Mouse (Mus musculus) MEL (cell line): ENCODE measurements around the gene Bola3. TPM values are rescaled to one million over a fixed set of nuclear protein-coding genes. Genes with fewer than 3 reads are reported as not detected.

ENCODE experiments used
- DNase-seq: peaks from one replicate; pipeline ENCODE4 v3.0.0; 2011; ENCODE audit warnings: low read depth, low spot score
- H3K27ac ChIP-seq: 2 replicates; pipeline ENCODE4 v1.5.1; 2012; ENCODE audit warnings: low read depth, mild to moderate bottlenecking, control low read depth, low read length, moderate library complexity; ENCODE audit not compliant: control insufficient read depth
- H3K27me3 ChIP-seq, 2 experiments: fragments of 150-350 bp in 1 of 2; sonication (generic) in 1 of 2; 2 replicates each; pipeline ENCODE4 v1.6.1; 2012; ENCODE audit warnings: low read length in 2 of 2, mild to moderate bottlenecking in 2 of 2, improper control_type of control experiment in 1 of 2, moderate library complexity in 1 of 2; ENCODE audit not compliant: insufficient read depth in 2 of 2, control insufficient read depth in 1 of 2
- H3K36me3 ChIP-seq, 2 experiments: 2 replicates each; pipeline ENCODE4 v1.6.1; 2012 to 2014; ENCODE audit warnings: low read length in 2 of 2, improper control_type of control experiment in 1 of 2, inconsistent platforms in 1 of 2, mild to moderate bottlenecking in 1 of 2; ENCODE audit not compliant: insufficient read depth in 2 of 2, control insufficient read depth in 1 of 2
- H3K4me1 ChIP-seq, 2 experiments: fragments of 150-350 bp in 1 of 2; sonication (generic) in 1 of 2; 2 replicates each; pipeline ENCODE4 v1.6.1; 2012; ENCODE audit warnings: low read length in 2 of 2, improper control_type of control experiment in 1 of 2, mild to moderate bottlenecking in 1 of 2; ENCODE audit not compliant: insufficient read depth in 2 of 2, control insufficient read depth in 1 of 2
- H3K4me3 ChIP-seq, 2 experiments: fragments of 150-350 bp in 1 of 2; sonication (generic) in 1 of 2; 2 replicates each; pipeline ENCODE4 v1.5.1; 2012; ENCODE audit warnings: low read depth in 2 of 2, low read length in 2 of 2, mild to moderate bottlenecking in 2 of 2, moderate library complexity in 2 of 2, control low read depth in 1 of 2, improper control_type of control experiment in 1 of 2; ENCODE audit not compliant: control insufficient read depth in 1 of 2, insufficient read depth in 1 of 2
- H3K79me2 ChIP-seq: 2 replicates; pipeline ENCODE4 v1.6.1; 2012; ENCODE audit warnings: mild to moderate bottlenecking, low read length, moderate library complexity; ENCODE audit not compliant: control insufficient read depth, poor library complexity, insufficient read depth
- H3K9ac ChIP-seq: 2 replicates; pipeline ENCODE4 v1.6.1; 2012; ENCODE audit warnings: low read depth, mild to moderate bottlenecking, control low read depth, low read length, moderate library complexity; ENCODE audit not compliant: control insufficient read depth, poor library complexity, severe bottlenecking
- H3K9me3 ChIP-seq: fragments of 150-350 bp; sonication (generic); replicated peaks from 2 replicates; pipeline ENCODE4 v1.6.1; 2012; ENCODE audit warnings: mild to moderate bottlenecking, low read length, improper control_type of control experiment, moderate library complexity; ENCODE audit not compliant: insufficient read depth
- CHD1 ChIP-seq: IDR thresholded peaks from 2 replicates; pipeline ENCODE4 v1.6.1; 2012; ENCODE audit warnings: low read depth, mild to moderate bottlenecking, inconsistent platforms, low read length, improper control_type of control experiment
- CTCF ChIP-seq, 3 experiments: IDR thresholded peaks in 2 of 3; conservative IDR thresholded peaks in 1 of 3; 2 replicates each; pipeline ENCODE4 v1.5.1; 2011 to 2012; ENCODE audit warnings: low read length in 3 of 3, low read depth in 2 of 3, mild to moderate bottlenecking in 2 of 3, improper control_type of control experiment in 1 of 3, inconsistent platforms in 1 of 3, mixed read lengths in 1 of 3, moderate library complexity in 1 of 3; ENCODE audit not compliant: control insufficient read depth in 1 of 3, insufficient read depth in 1 of 3, poor library complexity in 1 of 3, severe bottlenecking in 1 of 3
- ETS1 ChIP-seq: IDR thresholded peaks from 2 replicates; pipeline ENCODE4 v1.6.1; 2012; ENCODE audit warnings: low read depth, mild to moderate bottlenecking, inconsistent platforms, low read length, improper control_type of control experiment, moderate library complexity
- GATA1 ChIP-seq: IDR thresholded peaks from 2 replicates; pipeline ENCODE4 v1.6.1; 2011; ENCODE audit warnings: low read depth, low read length, improper control_type of control experiment
- MXI1 ChIP-seq: IDR thresholded peaks from 2 replicates; pipeline ENCODE4 v1.6.1; 2011; ENCODE audit warnings: mild to moderate bottlenecking, low read depth, low read length, improper control_type of control experiment
- MYB ChIP-seq: IDR thresholded peaks from 2 replicates; pipeline ENCODE4 v1.6.1; 2011; ENCODE audit warnings: mild to moderate bottlenecking, low read depth, low read length, improper control_type of control experiment
- MYC ChIP-seq: IDR thresholded peaks from 2 replicates; pipeline ENCODE4 v1.6.1; 2011; ENCODE audit warnings: low read depth, mild to moderate bottlenecking, low read length, improper control_type of control experiment, moderate library complexity
- RAD21 ChIP-seq: IDR thresholded peaks from 2 replicates; pipeline ENCODE4 v1.6.1; 2011; ENCODE audit warnings: mild to moderate bottlenecking, low read depth, low read length, improper control_type of control experiment
- SMC3 ChIP-seq: IDR thresholded peaks from 2 replicates; pipeline ENCODE4 v1.6.1; 2011; ENCODE audit warnings: low read depth, low read length, improper control_type of control experiment
- TAL1 ChIP-seq: IDR thresholded peaks from 2 replicates; pipeline ENCODE4 v1.6.1; 2012; ENCODE audit warnings: mild to moderate bottlenecking, inconsistent platforms, low read length, moderate library complexity, mixed read lengths
- USF1 ChIP-seq: IDR thresholded peaks from 2 replicates; pipeline ENCODE4 v1.6.1; 2014; ENCODE audit warnings: low read depth, mild to moderate bottlenecking, inconsistent platforms, low read length, improper control_type of control experiment, moderate library complexity
- ZNF384 ChIP-seq: IDR thresholded peaks from 2 replicates; pipeline ENCODE4 v1.6.1; 2012; ENCODE audit warnings: low read depth, mild to moderate bottlenecking, inconsistent platforms, low read length, improper control_type of control experiment
- polyA plus RNA-seq, 2 experiments: library from polyadenylated mRNA; stranded (reverse) in 1 of 2; unstranded in 1 of 2; fragments of >175 nt in 1 of 2; fragments of >200 nt in 1 of 2; gene quantifications; 2 replicates each; pipeline versions ENCODE4 v1.2.1 to v1.2.4; 2012; ENCODE audit warnings: low replicate concordance in 2 of 2, low read depth in 1 of 2; ENCODE audit not compliant: insufficient read length in 2 of 2, insufficient read depth in 1 of 2, missing spikeins in 1 of 2
- total RNA-seq: library from RNA; depleted of rRNA; stranded (reverse); fragments of 300-350 nt; gene quantifications from 2 replicates; pipeline ENCODE4 v1.2.3, GENCODE M21; 2012

The Bola3 gene
- total and polyA plus RNA-seq, 3 experiments: 55.2 to 211 TPM; not detected in 1

DNA sequence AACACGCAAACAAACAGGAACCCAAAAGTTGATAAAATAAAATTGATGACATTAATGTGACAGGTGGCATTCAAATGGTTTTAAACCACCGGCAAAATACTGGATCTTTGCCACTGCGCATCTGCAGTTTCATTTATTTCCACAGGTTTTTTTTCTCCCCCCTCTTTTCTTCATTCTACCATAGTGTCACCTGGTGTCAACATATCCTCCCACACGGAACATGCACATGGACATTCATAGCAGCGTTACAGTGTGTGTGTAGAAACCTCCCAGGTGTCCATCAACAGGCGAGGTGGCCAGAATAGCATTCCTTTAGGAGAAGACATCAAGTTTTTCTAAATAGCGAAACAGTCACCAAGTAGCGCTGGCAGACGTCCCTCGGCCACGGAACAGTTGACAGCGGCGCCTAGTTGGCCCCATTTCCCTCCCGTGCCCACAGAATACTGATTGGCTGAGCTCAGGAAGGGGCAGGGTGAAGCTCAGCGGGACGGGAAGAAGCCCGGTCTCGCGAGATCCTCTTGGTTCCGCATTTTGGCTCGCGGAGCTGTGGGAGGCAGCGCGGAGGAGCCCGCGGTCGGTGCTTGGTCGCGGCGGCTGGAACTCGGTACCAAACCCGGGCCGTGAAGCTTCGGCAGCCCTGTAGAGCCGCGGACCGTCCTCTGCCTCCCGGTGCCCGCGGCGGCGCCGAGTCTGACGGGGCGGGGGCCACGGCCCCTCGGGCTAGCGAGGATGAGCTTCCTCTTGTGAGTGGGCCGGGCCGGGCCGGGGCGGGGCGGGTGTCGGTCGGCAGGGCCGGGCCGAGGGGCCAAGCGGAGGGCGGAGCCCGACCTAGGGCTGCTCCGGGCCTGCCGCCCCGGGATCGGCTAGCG lies 23.2 kb upstream of the Bola3 start, which contains the start of the genes Mthfd2 and Mob1a (continued):
- TF ChIP-seq MXI1 (peak; percentile 93), SMC3 (no peak), CHD1 (no peak), USF1 (peak; percentile 44; the same call in 1 of the 2 replicates)

DNA sequence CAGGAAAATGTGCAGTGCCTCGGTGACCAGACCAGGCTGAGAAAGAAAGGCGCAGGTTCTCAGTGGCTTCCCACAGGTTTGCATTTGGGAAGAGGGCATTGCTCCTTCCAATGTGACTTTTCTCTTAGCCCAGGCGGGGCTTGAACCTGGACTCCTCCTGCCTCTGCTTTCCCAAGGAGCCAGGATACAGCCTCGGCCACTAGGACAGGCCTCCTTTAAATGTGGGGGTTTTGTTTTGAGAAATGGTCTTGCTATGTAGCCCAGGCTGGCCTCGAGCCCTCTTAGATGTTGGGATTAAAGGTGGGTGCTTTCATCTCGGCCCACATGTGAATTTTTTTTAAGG lies 22.6 kb upstream of the Bola3 start:
- H3K9ac ChIP-seq: peak overlapping the region; percentile 94
- peaks cover 9 to 13% of the 10 kb centered on the region in 2 experiments for H3K4me1 ChIP-seq

DNA sequence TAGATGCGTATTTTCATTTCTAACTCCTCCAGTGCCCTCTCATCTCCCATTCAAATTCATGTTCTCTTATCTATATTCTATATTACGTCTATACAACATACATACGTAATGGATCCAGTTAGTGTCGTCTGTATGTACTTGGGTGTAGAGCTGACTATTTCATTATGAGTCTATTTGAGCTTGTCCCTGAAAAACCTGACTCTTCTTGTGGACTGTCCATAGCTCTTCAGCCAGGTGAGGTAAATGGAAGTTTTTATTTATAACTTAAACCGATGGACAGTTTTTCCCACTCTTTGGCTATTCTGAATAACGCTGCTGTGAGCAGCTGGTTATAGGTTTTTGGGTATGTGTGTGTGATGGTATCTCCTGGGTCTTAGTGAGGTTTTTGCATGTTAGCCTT lies 22.2 kb upstream of the Bola3 start:
- Histone ChIP-seq H3K4me1 (peaks cover 9 to 13% of the 10 kb centered on the region in 2 experiments), H3K9ac (peak overlapping the region; percentile 94), H3K27me3 (no peaks in the 10 kb centered on the region), H3K36me3 (peaks cover 21 to 32% of the 10 kb centered on the region in 2 experiments), H3K9me3 (no peaks in the 10 kb centered on the region), H3K27ac (no peak overlapping the region; the same call in 1 of the 2 replicates), H3K4me3 (peak overlapping the region; percentile 63 to 90), H3K79me2 (peaks cover 34% of the 10 kb centered on the region)
- peak; percentile 58 for DNase-seq
- TF ChIP-seq ETS1 (peak; percentile 22; the same call in 1 of the 2 replicates), GATA1 (no peak), TAL1 (no peak)

More for the DNA sequence above, 22.6 kb upstream of the Bola3 start:
- H3K4me3 ChIP-seq: peak overlapping the region; percentile 63 to 90
- H3K36me3 ChIP-seq: peaks cover 17 to 32% of the 10 kb centered on the region in 2 experiments
- no peaks in the 10 kb centered on the region for H3K9me3 ChIP-seq
- no peak for TF ChIP-seq MYB
- no peak for TF ChIP-seq RAD21
- 0 out of 2 replicates have a peak, but pooled peaks have one; percentile 41 for TF ChIP-seq MYC
- DNase-seq: no peak
- H3K27ac ChIP-seq: peak overlapping the region; percentile 74
- no peaks in the 10 kb centered on the region for H3K27me3 ChIP-seq
- H3K79me2 ChIP-seq: peaks cover 34% of the 10 kb centered on the region

- peaks cover 27 to 34% of the 10 kb centered on the region in 2 experiments for H3K36me3 ChIP-seq
- no peak overlapping the region for H3K9ac ChIP-seq
- H3K27me3 ChIP-seq: no peaks in the 10 kb centered on the region
- H3K9me3 ChIP-seq: no peaks in the 10 kb centered on the region
- peaks cover 9 to 13% of the 10 kb centered on the region in 2 experiments for H3K4me1 ChIP-seq
- H3K79me2 ChIP-seq: peaks cover 34% of the 10 kb centered on the region
- H3K4me3 ChIP-seq: peak overlapping the region in 1 of 2 experiments; percentile 63; a peak in 3 of 4 replicates
- H3K27ac ChIP-seq: no peak overlapping the region
- DNase-seq: peak; percentile 48
- TF ChIP-seq SMC3 (no peak), ZNF384 (peak; percentile 51; the same call in 1 of the 2 replicates), MXI1 (peak; percentile 27; the same call in 1 of the 2 replicates), CTCF (IDR thresholded peaks at IDR 0.05 in 2 of 3, conservative IDR thresholded peaks at IDR 0.05 in 1 of 3; ENCODE audit: control insufficient read depth in 1 of 3, insufficient read depth in 1 of 3, low read depth in 2 of 3, low read length in 3 of 3, poor library complexity in 1 of 3, severe bottlenecking in 1 of 3) (peak in 2 of 3 experiments; percentile 8 to 24; a peak in 3 of 6 replicates)
These were observed 21.3 kb upstream of the Bola3 start for GRCm38 (mm10) chr6:83327591-83328190.
